Mouse (Mus musculus) thymus, adult 2 months (tissue): ENCODE measurements around the gene Ephb1. TPM values are rescaled to one million over a fixed set of nuclear protein-coding genes. Genes with fewer than 3 reads are reported as not detected.

Experiments used
- DNase-seq: peaks from one replicate; pipeline ENCODE4 v3.0.0; 2021
- H3K27ac ChIP-seq: fragments of 200-500 bp; 2 replicates; pipeline ENCODE4 v1.5.1; 2012; ENCODE audit warnings: low read length, control low read depth; ENCODE audit not compliant: control insufficient read depth, insufficient read depth
- H3K27me3 ChIP-seq: fragments of 200-500 bp; 2 replicates; pipeline ENCODE4 v1.6.1; 2012; ENCODE audit warnings: mild to moderate bottlenecking, low read length, moderate library complexity, mixed read lengths; ENCODE audit not compliant: control insufficient read depth, insufficient read depth
- H3K36me3 ChIP-seq: fragments of 200-500 bp; 2 replicates; pipeline ENCODE4 v1.6.1; 2012; ENCODE audit warnings: mild to moderate bottlenecking, low read length, moderate library complexity; ENCODE audit not compliant: control insufficient read depth, insufficient read depth
- H3K4me1 ChIP-seq: fragments of 200-500 bp; replicated peaks from 2 replicates; pipeline ENCODE4 v1.6.1; 2012; ENCODE audit warnings: low read length; ENCODE audit not compliant: control insufficient read depth, insufficient read depth
- H3K4me3 ChIP-seq: fragments of 200-500 bp; 2 replicates; pipeline ENCODE4 v1.5.1; 2012; ENCODE audit warnings: mild to moderate bottlenecking, low read length, control low read depth, moderate library complexity; ENCODE audit not compliant: control insufficient read depth, insufficient read depth
- CTCF ChIP-seq: fragments of 200-500 bp; IDR thresholded peaks from 2 replicates; pipeline ENCODE4 v1.5.1; 2012; ENCODE audit warnings: mild to moderate bottlenecking, control low read depth, low read length, moderate library complexity, borderline replicate concordance; ENCODE audit not compliant: control insufficient read depth, poor library complexity, insufficient read depth; ENCODE audit errors: extremely low read depth
- POLR2A ChIP-seq: fragments of 200-500 bp; IDR thresholded peaks from 2 replicates; pipeline ENCODE4 v1.6.1; 2012; ENCODE audit warnings: mild to moderate bottlenecking, low read length, control low read depth, moderate library complexity; ENCODE audit not compliant: control insufficient read depth, poor library complexity, insufficient read depth; ENCODE audit errors: extremely low read depth
- WGBS: fragments of 180-500 bp; shearing (Covaris S2); methylation state at CpG from one replicate; pipeline ENCODE4 v1.1.7; 2018; 5-methylcytosine and 5-hydroxymethylcytosine counted together
- polyA plus RNA-seq: library from polyadenylated mRNA; depleted of rRNA; stranded (reverse); fragments of >200 nt; gene quantifications from 2 replicates; pipeline ENCODE4 v1.2.3, GENCODE M21; 2012

Ephb1 gene
- polyA plus RNA-seq, 1 experiment: 0.43 TPM

GRCm38 (mm10) chr9:102335571-102336282 lies 18.8 kb downstream of the Ephb1 start:
- H3K27me3 ChIP-seq: no peaks in the 10 kb centered on the region
- no peak overlapping the region for H3K4me3 ChIP-seq
- 81% methylated on average over 11 of the region's 11 CpGs for WGBS
- H3K36me3 ChIP-seq: no peaks in the 10 kb centered on the region
- DNase-seq: no peak
- TF ChIP-seq POLR2A: no peak
- no peaks in the 10 kb centered on the region for H3K4me1 ChIP-seq
- H3K27ac ChIP-seq: no peak overlapping the region

GRCm38 (mm10) chr9:102330266-102331060 lies 24.0 kb downstream of the Ephb1 start:
- 94% methylated on average over 16 of the region's 16 CpGs for WGBS
- no peaks in the 10 kb centered on the region for H3K36me3 ChIP-seq
- DNase-seq: no peak
- no peak overlapping the region for H3K4me3 ChIP-seq
- no peaks in the 10 kb centered on the region for H3K27me3 ChIP-seq
- no peaks in the 10 kb centered on the region for H3K4me1 ChIP-seq
- no peak overlapping the region for H3K27ac ChIP-seq
- no peak for TF ChIP-seq CTCF
- no peak for TF ChIP-seq POLR2A

DNA sequence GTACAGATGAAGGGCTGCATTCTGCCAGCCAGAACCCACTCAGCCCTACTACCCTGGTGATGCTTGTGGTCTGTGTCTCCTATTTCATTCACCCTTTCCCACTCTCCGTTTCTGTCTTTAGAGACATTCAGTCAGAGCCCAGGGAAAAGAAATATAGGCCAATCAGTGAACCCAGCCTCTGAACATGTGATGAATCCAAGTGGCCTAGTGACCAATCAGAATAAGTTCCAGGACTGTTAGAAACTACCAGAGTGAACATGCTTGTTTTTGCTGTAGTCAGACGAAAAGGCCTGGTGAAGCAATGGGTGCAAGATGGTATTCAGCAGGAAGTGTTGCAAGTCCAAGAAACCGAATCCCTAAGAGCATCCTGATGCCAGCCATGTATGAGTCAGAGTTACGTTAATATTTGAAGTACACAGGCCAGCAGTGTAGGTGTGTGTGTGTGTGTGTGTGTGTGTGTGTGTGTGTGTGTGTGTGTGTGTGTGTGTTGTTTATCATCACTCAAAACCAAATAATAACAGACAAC lies 26.8 kb downstream of the Ephb1 start:
- 88% methylated on average over 4 of the region's 4 CpGs for WGBS
- no peak for DNase-seq
- Histone ChIP-seq H3K27ac (no peak overlapping the region), H3K4me3 (no peak overlapping the region), H3K36me3 (no peaks in the 10 kb centered on the region), H3K27me3 (no peaks in the 10 kb centered on the region), H3K4me1 (no peaks in the 10 kb centered on the region)
- TF ChIP-seq POLR2A: no peak
- TF ChIP-seq CTCF: no peak

- no peaks in the 10 kb centered on the region for H3K4me1 ChIP-seq
- H3K27me3 ChIP-seq: no peaks in the 10 kb centered on the region
- H3K27ac ChIP-seq: no peak overlapping the region
- H3K4me3 ChIP-seq: no peak overlapping the region
- TF ChIP-seq POLR2A (no peak), CTCF (no peak)
- H3K36me3 ChIP-seq: no peaks in the 10 kb centered on the region
- DNase-seq: no peak
- 79% methylated on average over 6 of the region's 6 CpGs for WGBS
These were observed 39.1 kb downstream of the Ephb1 start for GRCm38 (mm10) chr9:102315436-102315835.

DNA sequence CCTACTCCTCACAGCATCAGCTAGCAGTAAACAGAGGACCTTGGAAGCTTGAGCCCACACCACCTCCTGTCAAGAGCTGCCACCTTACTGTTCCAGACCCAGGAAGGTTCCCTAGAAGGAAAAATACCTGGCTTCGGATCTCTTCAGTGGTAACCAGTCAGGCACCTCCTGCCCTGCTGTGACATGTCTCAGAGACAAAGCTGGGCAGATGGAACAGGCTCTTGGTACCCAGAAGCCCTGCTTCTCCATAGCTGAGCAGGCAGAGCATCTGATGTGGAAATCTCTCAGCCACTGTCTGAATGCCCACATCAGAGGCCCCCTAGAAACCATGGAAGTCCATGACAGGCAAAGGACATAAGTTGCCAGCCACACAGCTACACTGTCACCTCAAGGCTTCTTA lies 39.7 kb downstream of the Ephb1 start:
- H3K4me1 ChIP-seq: no peaks in the 10 kb centered on the region
- TF ChIP-seq POLR2A: no peak
- no peak for TF ChIP-seq CTCF
- no peak overlapping the region for H3K27ac ChIP-seq
- H3K4me3 ChIP-seq: no peak overlapping the region
- no peak for DNase-seq
- H3K36me3 ChIP-seq: no peaks in the 10 kb centered on the region
- WGBS: 84% methylated on average over 1 of the region's 1 CpGs
- H3K27me3 ChIP-seq: no peaks in the 10 kb centered on the region

DNA sequence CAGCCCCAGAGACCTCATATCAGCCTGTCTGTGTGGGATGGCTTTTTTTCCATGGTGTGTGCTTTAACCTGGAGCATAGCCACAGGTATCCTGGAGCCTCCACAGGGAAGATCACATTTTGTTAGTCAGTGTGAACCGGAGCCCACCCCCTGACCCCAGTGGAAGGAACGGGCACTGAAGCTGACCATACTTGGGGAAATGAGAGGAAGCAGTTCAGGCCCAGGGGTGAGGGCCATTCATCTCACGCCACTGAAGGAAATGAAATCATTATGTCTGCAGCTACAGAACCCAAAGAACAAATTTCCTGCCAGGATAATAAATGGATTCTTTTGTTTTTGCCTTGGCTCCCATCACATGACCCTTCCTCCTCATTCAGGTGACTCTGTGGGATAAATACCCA lies 44.1 kb downstream of the Ephb1 start:
- 50% methylated on average over 3 of the region's 3 CpGs for WGBS
- TF ChIP-seq CTCF (no peak), POLR2A (no peak)
- DNase-seq: no peak
- H3K4me1 ChIP-seq: no peaks in the 10 kb centered on the region
- H3K27me3 ChIP-seq: no peaks in the 10 kb centered on the region; the same call in 1 of the 2 replicates
- H3K36me3 ChIP-seq: no peaks in the 10 kb centered on the region
- H3K4me3 ChIP-seq: no peak overlapping the region
- no peak overlapping the region for H3K27ac ChIP-seq

DNA sequence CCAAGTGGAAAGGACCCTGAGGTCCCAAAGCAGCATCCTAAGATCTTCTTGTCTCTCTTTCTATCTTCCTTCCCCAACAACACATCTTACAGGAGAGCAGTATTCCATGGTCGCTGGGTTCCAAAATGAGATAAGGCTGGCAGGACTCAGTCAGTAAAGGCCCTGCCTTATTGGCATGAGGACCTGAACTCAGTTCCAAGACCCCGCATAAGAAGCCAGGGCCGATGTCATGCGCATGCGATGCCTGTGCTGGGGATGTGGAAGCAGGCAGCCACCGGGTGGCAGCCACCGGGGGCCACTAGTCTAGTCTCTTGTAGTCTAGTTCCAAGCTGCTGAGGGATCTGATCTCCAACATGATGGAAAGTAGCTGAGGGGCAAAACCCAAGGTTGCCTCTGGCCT lies 45.2 kb downstream of the Ephb1 start:
- H3K27me3 ChIP-seq: no peaks in the 10 kb centered on the region; the same call in 1 of the 2 replicates
- WGBS: 97% methylated on average over 7 of the region's 7 CpGs
- no peak for DNase-seq
- H3K4me3 ChIP-seq: no peak overlapping the region
- no peaks in the 10 kb centered on the region for H3K4me1 ChIP-seq
- no peak for TF ChIP-seq POLR2A
- TF ChIP-seq CTCF: no peak
- H3K27ac ChIP-seq: no peak overlapping the region
- no peaks in the 10 kb centered on the region for H3K36me3 ChIP-seq
